Mouse (Mus musculus): ENCODE measurements around the gene Auts2. TPM values are rescaled to one million over a fixed set of nuclear protein-coding genes. Genes with fewer than 3 reads are reported as not detected.

Auts2 gene
- total and polyA plus RNA-seq, 2 experiments from 2014 or later: 35.2 to 57.5 TPM

GRCm38 (mm10) chr5:131679523-131679922 is 863.6 kb downstream of the Auts2 start:
- 100% methylated on average over 1 of the region's 1 CpGs for WGBS
- Histone ChIP-seq H3K9me3 (ENCODE audit: low read length) (no peaks in the 10 kb centered on the region; the same call in 1 of the 2 replicates), H3K9ac (replicated peaks; ENCODE audit: low read length, poor library complexity, severe bottlenecking) (no peak overlapping the region), H3K4me3 (ENCODE audit: low read depth, low read length) (no peak overlapping the region), H3K4me1 (ENCODE audit: insufficient read depth, low read length) (no peaks in the 10 kb centered on the region), H3K4me2 (ENCODE audit: low read depth, low read length, poor library complexity, severe bottlenecking) (no peak overlapping the region), H3K36me3 (ENCODE audit: insufficient read depth, low read length) (no peaks in the 10 kb centered on the region), H3K27ac (ENCODE audit: low read depth, low read length) (no peak overlapping the region), H3K27me3 (ENCODE audit: insufficient read depth, low read length) (no peaks in the 10 kb centered on the region)
- TF ChIP-seq CTCF (IDR thresholded peaks at IDR 0.05): no peak
- ATAC-seq (ENCODE audit: low FRiP score) (no peak), DNase-seq (ENCODE audit: low spot score) (no peak)

GRCm38 (mm10) chr5:131677518-131677917 is 865.6 kb downstream of the Auts2 start:
- Histone ChIP-seq H3K9me3 (ENCODE audit: low read length) (no peaks in the 10 kb centered on the region), H3K4me3 (ENCODE audit: low read depth, low read length) (no peak overlapping the region), H3K27me3 (ENCODE audit: insufficient read depth, low read length) (no peaks in the 10 kb centered on the region), H3K9ac (replicated peaks; ENCODE audit: low read length, poor library complexity, severe bottlenecking) (no peak overlapping the region), H3K27ac (ENCODE audit: low read depth, low read length) (no peak overlapping the region), H3K36me3 (ENCODE audit: insufficient read depth, low read length) (no peaks in the 10 kb centered on the region), H3K4me1 (ENCODE audit: insufficient read depth, low read length) (no peaks in the 10 kb centered on the region), H3K4me2 (ENCODE audit: low read depth, low read length, poor library complexity, severe bottlenecking) (no peak overlapping the region)
- DNase-seq (ENCODE audit: low spot score) (peak; percentile 67), ATAC-seq (ENCODE audit: low FRiP score) (no peak)
- no peak for TF ChIP-seq CTCF (IDR thresholded peaks at IDR 0.05)
- 73% methylated on average over 5 of the region's 5 CpGs for WGBS

- 85% methylated on average over 4 of the region's 4 CpGs for WGBS
- no peak overlapping the region for H3K27ac ChIP-seq (ENCODE audit: low read depth, low read length)
- no peaks in the 10 kb centered on the region for H3K9me3 ChIP-seq (ENCODE audit: low read length)
- no peaks in the 10 kb centered on the region for H3K27me3 ChIP-seq (ENCODE audit: insufficient read depth, low read length)
- H3K36me3 ChIP-seq (ENCODE audit: insufficient read depth, low read length): no peaks in the 10 kb centered on the region
- no peak overlapping the region for H3K9ac ChIP-seq (replicated peaks; ENCODE audit: low read length, poor library complexity, severe bottlenecking)
- no peak overlapping the region for H3K4me3 ChIP-seq (ENCODE audit: low read depth, low read length)
- no peak for ATAC-seq (ENCODE audit: low FRiP score)
- H3K4me1 ChIP-seq (ENCODE audit: insufficient read depth, low read length): no peaks in the 10 kb centered on the region
- TF ChIP-seq CTCF (IDR thresholded peaks at IDR 0.05): no peak
- no peak overlapping the region for H3K4me2 ChIP-seq (ENCODE audit: low read depth, low read length, poor library complexity, severe bottlenecking)
- no peak for DNase-seq (ENCODE audit: low spot score)
Observed at GRCm38 (mm10) chr5:131673696-131674095, 869.4 kb downstream of the Auts2 start.

GRCm38 (mm10) chr5:131665068-131665467 is 878.1 kb downstream of the Auts2 start:
- H3K4me3 ChIP-seq (ENCODE audit: low read depth, low read length): no peak overlapping the region
- no peak for TF ChIP-seq CTCF (IDR thresholded peaks at IDR 0.05)
- H3K27ac ChIP-seq (ENCODE audit: low read depth, low read length): no peak overlapping the region
- H3K4me2 ChIP-seq (ENCODE audit: low read depth, low read length, poor library complexity, severe bottlenecking): no peak overlapping the region
- no peaks in the 10 kb centered on the region for H3K27me3 ChIP-seq (ENCODE audit: insufficient read depth, low read length)
- H3K4me1 ChIP-seq (ENCODE audit: insufficient read depth, low read length): 0 out of 2 replicates have a peak, but pooled peaks cover 2% of the 10 kb centered on the region
- ATAC-seq (ENCODE audit: low FRiP score) (no peak), DNase-seq (ENCODE audit: low spot score) (no peak)
- 55% methylated on average over 8 of the region's 8 CpGs for WGBS
- no peaks in the 10 kb centered on the region for H3K9me3 ChIP-seq (ENCODE audit: low read length)
- H3K36me3 ChIP-seq (ENCODE audit: insufficient read depth, low read length): no peaks in the 10 kb centered on the region
- H3K9ac ChIP-seq (replicated peaks; ENCODE audit: low read length, poor library complexity, severe bottlenecking): no peak overlapping the region

- 0 out of 2 replicates have a peak, but pooled peaks cover 2% of the 10 kb centered on the region for H3K4me1 ChIP-seq (ENCODE audit: insufficient read depth, low read length)
- no peaks in the 10 kb centered on the region for H3K27me3 ChIP-seq (ENCODE audit: insufficient read depth, low read length)
- H3K27ac ChIP-seq (ENCODE audit: low read depth, low read length): no peak overlapping the region
- H3K4me3 ChIP-seq (ENCODE audit: low read depth, low read length): no peak overlapping the region
- no peak overlapping the region for H3K4me2 ChIP-seq (ENCODE audit: low read depth, low read length, poor library complexity, severe bottlenecking)
- no peaks in the 10 kb centered on the region for H3K36me3 ChIP-seq (ENCODE audit: insufficient read depth, low read length)
- no peak for TF ChIP-seq CTCF (IDR thresholded peaks at IDR 0.05)
- 81% methylated on average over 7 of the region's 7 CpGs for WGBS
- no peak overlapping the region for H3K9ac ChIP-seq (replicated peaks; ENCODE audit: low read length, poor library complexity, severe bottlenecking)
- ATAC-seq (ENCODE audit: low FRiP score): no peak
- no peak for DNase-seq (ENCODE audit: low spot score)
- H3K9me3 ChIP-seq (ENCODE audit: low read length): no peaks in the 10 kb centered on the region
Observed at GRCm38 (mm10) chr5:131664657-131665056, 878.5 kb downstream of the Auts2 start.

GRCm38 (mm10) chr5:131662657-131663056 is 880.5 kb downstream of the Auts2 start:
- Histone ChIP-seq H3K4me3 (ENCODE audit: low read depth, low read length) (no peak overlapping the region), H3K9ac (replicated peaks; ENCODE audit: low read length, poor library complexity, severe bottlenecking) (no peak overlapping the region), H3K27me3 (ENCODE audit: insufficient read depth, low read length) (no peaks in the 10 kb centered on the region), H3K36me3 (ENCODE audit: insufficient read depth, low read length) (no peaks in the 10 kb centered on the region), H3K27ac (ENCODE audit: low read depth, low read length) (no peak overlapping the region), H3K4me1 (ENCODE audit: insufficient read depth, low read length) (0 out of 2 replicates have a peak, but pooled peaks cover 5% of the 10 kb centered on the region), H3K9me3 (ENCODE audit: low read length) (no peaks in the 10 kb centered on the region), H3K4me2 (ENCODE audit: low read depth, low read length, poor library complexity, severe bottlenecking) (no peak overlapping the region)
- no peak for TF ChIP-seq CTCF (IDR thresholded peaks at IDR 0.05)
- 86% methylated on average over 2 of the region's 2 CpGs for WGBS
- DNase-seq (ENCODE audit: low spot score) (no peak), ATAC-seq (ENCODE audit: low FRiP score) (no peak)

Measured in midbrain, postnatal 0 days (tissue).